Mouse (Mus musculus): ENCODE measurements at regions not wholly inside any gene's neighbourhood (a gene's known extent, or its start where the extent isn't known, plus 50 kb on each side); places are given as distances from the start of the nearest gene placed in this dataset.

DNA sequence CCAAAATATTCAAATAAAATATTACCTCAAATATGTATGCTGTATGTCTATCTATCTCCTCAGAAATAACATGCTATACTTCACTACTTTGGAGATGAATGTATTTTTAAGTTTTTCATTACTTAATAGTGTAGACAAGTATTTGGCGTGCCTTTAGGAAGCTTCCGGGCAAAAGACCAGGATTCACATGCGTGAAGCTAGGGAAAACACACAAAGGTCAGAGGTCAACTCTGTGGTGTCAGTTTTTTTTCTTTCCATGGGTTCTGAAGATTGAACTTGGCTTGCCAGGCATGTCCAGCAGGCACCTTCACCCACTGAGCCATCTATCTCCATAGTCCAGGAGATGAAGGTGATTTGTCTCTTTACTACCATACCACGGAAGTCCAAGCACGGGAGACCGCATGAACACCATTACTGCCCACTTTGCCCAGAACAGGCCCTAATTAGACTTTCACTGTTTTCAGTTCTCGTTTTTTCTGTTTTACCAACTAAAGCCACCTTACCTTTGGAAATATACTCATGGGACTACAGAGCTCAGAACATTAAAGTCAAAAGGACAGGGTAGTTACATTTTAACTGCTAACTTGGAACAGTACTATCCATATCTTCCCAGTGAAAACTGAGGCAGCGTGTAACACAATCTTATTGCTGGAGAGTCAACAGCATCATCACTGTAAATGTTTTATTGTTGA is 76.9 kb upstream of the Ak4 start:
- DNase-seq (ENCODE audit: low read depth, low spot score): no peak

DNA sequence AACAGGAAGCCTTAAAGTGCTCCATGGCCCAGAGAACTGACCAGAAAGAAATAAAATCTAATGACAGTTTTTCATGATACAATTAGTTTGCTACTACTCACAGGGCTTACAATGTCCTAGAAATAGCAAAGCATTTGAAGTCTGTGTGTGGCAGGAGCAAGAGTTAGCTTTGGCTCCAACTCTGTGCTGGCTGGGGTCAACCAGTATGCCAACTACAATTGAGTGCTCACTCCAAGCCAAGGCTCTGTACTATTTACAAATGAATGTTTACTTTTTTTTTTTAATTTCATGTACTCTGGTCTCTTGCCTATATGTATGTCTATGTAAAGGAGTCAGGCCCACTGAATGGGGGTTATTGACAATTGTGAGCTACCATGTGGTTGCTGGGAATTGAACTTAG is 75.7 kb upstream of the Jak1 start:
- no peak for DNase-seq (ENCODE audit: low read depth, low spot score)

DNA sequence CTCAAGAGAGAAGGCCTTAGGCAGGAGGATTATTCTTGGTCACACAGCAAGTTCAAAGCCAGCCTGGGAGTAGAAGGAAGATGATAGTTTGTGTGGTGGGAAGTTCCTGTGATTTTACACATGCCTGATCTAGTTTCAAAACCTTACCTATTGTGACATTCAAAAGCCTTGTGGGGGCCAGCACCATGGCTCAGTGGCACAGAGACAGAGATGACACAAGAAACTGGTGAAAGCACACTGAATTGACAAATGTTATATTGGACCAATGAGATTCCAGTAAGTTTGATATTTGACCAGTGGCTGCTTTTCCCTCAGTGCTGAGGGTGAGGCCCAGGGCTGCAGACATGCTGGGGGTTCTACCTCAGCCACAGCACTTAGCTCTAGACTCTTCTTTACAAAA is 73.1 kb upstream of the Jak1 start:
- DNase-seq (ENCODE audit: low read depth, low spot score): no peak

DNA sequence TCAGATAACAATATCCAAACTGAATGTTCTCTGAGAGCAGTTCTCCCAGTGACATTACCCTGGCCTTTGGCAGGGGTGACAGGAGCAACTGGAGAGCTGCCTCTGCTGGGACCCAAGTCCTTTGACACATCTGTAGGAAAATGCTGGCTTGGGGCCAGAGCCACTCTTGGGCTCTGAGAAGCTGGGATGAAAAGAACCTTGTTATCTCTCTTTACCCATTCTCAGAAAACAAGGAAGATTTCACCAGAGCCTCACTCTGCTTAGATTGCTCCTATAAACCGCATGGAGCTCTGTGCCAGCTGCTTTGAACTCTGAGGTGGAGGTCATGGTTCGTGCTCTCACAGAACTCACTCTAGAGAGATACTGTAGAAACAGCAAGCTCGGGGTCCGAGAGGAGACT is 71.7 kb upstream of the Jak1 start:
- no peak for DNase-seq (ENCODE audit: low read depth, low spot score)

DNA sequence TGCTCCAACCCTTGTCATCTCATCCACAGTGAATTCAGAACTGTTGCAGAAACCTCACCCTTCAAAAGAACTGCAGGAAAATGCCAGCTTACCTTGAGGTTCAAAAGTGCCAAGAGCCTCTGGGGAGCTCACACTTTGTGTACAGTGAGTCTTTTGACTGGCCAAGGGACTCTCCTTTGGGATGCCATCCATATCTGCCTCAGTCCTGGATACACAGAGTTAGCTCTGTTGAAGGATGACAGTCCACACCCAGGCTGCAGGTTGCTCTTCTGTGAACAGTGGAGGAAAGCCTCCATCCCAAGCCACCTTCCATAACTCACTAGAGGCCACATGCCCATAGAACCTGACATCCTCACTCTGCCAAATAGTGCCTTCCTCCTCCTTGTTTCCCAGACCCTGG is 71.3 kb upstream of the Jak1 start:
- DNase-seq (ENCODE audit: low read depth, low spot score): no peak

DNA sequence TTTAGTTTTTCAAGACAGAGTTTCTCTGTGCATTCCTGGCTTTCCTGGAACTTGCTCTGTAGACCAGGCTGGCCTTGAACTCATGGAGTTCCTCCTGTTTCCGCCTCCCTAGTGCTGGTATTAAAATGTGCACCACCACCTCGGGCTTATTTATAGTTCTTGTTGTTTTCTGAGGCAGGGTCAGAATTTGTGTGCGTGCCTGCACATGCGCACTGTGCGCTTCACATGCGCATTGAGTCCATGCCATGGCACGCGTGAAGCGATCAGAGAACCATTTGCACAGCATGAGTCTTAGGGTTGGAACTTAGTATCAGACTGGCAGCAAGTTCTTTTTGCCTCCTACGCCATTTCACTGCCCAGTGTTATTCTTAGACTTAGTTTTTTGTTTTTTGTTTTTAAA is 68.8 kb upstream of the Jak1 start:
- DNase-seq (ENCODE audit: low read depth, low spot score): no peak

DNA sequence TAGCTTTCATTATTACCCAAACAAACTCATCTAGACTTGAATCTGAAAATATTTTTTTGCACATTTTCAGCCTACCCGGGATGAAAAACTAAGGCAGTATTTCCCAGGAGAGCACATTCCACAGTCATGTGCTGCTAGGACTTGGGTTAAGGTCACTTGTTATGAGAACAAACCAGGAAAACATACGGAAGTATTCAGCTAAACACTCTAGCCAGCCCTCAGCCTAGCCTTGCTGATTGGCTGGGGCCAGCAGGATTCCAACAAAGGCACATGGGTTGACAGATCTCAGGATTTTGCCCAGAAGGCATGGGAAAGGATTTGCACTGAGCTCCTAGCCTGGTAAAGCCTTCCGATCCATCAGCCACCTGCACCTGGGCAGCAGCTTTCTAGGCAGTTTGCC is 68.0 kb upstream of the Jak1 start:
- peak; percentile 62 for DNase-seq (ENCODE audit: low read depth, low spot score)

DNA sequence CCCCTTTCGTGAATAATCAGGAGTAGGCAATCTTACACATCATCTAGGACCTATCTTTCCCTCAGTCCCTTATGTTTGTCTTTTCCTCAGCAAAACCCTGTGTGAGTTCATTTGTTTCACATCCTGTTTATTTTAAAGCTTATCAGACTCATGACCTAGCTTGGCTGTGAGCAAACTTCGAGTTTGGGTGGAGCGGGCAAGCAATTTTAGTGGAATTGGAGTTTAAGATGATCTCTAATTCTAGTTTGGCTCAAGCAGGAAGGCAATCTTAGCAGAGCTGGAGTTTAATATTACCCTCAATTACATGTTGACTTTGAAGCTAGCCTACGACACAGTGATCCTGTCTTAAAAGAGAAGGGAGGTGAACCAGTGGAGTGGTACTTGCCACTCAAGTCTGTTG is 66.1 kb upstream of the Jak1 start:
- no peak for DNase-seq (ENCODE audit: low read depth, low spot score)

DNA sequence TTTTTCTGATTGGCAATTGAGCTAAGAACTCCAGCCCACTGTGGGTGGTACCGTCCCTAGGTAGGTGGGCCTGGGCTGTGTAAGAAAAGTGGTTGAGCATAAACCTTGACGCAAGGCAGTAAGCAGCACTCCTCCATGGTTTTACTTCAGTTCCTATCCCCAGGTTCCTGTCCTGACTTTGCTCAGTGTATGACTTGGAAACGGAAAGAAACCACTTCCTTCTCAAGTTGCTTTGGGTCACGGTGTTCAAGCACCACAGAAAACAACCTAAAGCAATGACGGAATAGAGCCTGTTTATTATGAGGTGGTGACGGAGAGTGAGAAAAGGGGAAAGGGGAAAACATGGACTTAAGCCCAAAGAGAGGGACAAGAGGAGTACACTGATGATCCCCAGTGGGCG is 64.0 kb upstream of the Jak1 start:
- DNase-seq (ENCODE audit: low read depth, low spot score): no peak

DNA sequence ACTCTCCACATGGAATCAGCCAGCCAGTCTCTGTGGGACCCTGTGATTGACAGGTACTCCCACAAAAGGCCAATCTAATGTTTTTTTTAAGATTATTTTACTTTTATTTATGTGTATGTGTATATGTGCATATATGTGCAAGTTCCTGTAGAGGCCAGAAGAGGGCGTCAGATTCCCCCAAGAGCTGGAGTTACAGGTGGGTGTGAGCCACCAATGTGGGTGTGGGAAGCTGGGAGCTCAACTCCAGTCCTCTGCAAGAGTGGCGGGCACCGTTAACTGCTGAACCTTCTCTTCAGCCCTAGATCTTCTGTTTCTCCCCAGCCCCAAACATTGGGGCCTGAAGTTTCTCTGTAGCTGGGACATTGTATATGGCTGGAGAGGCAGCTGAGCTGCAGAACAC is 61.0 kb upstream of the Jak1 start:
- DNase-seq (ENCODE audit: low read depth, low spot score): no peak

DNA sequence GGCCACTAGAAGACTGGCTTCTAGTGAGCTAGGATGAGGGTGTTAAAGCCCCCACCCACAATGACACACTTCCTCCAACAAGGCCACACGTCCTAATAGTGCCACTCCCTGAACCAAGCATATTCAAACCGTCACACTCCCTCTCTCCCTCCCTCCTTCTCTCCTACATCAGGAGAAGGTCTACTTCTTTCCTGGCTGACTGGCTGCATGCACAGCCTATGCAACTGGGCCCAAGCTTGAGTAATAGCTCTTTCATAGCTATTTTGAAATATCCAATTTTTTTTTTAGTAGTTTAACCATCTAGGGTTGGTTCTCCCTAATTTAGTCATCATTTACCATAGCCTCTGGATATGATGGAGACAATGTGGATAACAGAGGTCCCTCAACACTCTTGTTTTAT is 56.6 kb upstream of the Jak1 start:
- no peak for DNase-seq (ENCODE audit: low read depth, low spot score)

DNA sequence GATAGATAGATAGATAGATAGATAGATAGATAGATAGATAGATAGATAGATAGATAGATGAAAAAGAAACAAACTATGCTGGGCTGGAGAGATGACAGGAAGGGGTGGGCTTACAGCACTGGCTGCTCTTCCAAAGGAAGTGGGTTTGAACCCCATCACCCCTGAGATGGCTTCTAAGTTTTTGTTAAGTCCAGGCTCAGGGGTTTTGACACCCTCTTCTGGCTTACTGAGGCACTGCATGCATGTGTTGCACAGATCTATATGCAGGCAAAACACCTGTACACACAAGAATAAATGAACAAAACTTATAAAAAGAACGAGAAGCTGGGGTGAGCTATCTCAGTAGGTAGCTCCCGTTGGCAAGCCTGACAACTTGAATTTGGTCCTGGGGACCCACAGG is 55.5 kb upstream of the Jak1 start:
- DNase-seq (ENCODE audit: low read depth, low spot score): no peak

DNA sequence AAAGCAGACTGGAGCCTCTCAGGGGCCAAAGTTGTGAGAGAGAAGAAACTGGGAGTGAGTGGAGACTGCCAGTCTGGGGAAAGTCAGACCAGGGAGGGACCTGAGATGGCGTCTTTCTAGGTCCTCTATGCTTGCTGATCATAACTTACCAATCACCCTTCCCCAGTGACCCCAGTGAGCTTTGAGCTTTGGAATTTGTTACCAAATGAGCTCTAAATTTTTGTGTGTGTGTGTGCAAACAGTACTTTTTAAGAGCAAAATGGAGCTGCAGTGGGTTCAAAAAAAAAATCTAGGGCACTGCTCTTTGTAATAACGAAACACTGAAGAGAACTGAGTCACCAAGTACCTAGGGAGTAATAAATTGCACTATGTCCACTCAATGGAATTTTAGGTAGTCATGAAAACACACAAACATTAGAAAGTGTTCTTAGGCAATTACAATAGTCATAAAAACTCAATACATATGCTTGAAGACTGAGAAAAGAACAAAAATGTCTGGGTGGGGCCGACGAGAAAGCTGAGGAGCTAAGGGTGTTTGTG is 54.7 kb upstream of the Jak1 start:
- DNase-seq (ENCODE audit: low read depth, low spot score): peak; percentile 54

DNA sequence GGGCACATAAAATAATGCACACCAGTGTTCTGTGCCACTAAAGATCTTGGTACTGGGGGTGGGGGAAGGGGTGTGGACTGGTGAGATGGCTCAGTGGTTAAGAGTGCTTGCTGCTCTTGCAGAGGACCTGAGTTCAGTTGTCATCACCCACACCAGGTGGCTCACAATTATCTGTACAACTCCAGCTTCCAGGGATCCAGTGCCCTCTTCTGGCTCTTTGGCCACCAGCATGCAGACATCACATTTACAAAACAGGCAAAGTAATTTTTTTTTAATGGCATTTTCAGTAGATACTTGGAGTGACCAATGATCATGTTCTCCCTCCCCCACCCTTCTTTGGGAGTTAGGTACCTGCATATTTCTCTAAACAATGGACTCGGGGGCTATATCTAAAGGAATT is 53.8 kb upstream of the Jak1 start:
- DNase-seq (ENCODE audit: low read depth, low spot score): no peak

DNA sequence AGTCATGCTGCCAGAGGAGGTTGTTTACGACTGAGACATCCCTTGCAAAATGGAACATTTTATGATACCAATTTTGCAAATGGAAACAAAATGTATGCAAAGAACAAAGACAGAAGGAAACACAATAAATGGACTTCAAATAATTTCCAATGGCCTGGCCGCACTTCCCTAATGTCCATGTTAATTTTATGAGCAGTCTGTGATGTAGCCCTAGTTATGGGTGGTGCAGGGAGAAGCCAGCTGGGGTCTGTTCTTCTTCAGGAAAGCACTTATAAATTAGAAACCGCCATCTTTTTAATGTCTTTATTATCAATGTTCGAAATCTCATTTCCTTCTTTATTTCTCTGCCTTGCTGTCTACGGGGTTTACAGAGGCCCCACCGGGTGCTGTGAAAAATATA is 51.0 kb upstream of the Jak1 start:
- DNase-seq (ENCODE audit: low read depth, low spot score): no peak

Data from skeletal muscle tissue, adult 2 months (tissue).